Mouse (Mus musculus): Measurements from ENCODE around the gene Akap13.

The Akap13 gene

GRCm38 (mm10) chr7:75655180-75656074, 200.1 kb downstream of the Akap13 start:
- CTCF ChIA-PET, result interaction anchor here (0.5 to 0.9 kb wide), 3 partner anchors 27 to 61 kb away, joined by 3 read pairs; no protein-coding TSS in a partner anchor

GRCm38 (mm10) chr7:75656297-75656852, 201.0 kb downstream of the Akap13 start:
- CTCF ChIA-PET, result no interaction called here

- CTCF ChIA-PET, result interaction anchor here (1.2 kb wide), 1 partner anchor 9 kb away, joined by 4 read pairs; no protein-coding TSS in a partner anchor
Observed at GRCm38 (mm10) chr7:75656896-75657295, 201.6 kb downstream of the Akap13 start.

- CTCF ChIA-PET, result interaction anchor here (1.0 kb wide), 1 partner anchor 25 kb away, joined by 3 read pairs; no protein-coding TSS in a partner anchor
Observed at GRCm38 (mm10) chr7:75664455-75664854, 209.1 kb downstream of the Akap13 start.

- CTCF ChIA-PET, result interaction anchor here (1.3 kb wide), 1 partner anchor 9 kb away, joined by 4 read pairs; no protein-coding TSS in a partner anchor
Observed at GRCm38 (mm10) chr7:75666982-75667381, 211.6 kb downstream of the Akap13 start.

DNA sequence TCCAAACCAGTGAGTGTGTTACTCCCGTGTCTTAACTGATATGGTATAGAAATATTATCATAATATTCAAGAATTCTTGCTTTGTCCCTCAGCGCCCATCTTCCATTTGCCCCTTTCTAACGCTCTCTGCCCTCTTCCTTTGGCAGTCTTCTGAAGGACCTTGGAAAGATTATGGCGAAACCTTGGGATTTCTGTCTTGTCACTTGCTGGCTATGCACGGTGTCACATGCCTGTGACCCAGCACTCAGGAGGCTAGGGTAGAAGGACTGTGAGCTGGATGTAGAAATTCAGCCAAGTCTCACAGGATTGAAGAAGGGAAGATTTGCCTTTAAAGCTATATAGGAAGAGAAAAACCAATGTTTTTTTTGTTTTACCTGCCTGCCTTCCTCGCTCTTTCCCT, 212.2 kb downstream of the Akap13 start:
- CTCF ChIA-PET, result no interaction called here

DNA sequence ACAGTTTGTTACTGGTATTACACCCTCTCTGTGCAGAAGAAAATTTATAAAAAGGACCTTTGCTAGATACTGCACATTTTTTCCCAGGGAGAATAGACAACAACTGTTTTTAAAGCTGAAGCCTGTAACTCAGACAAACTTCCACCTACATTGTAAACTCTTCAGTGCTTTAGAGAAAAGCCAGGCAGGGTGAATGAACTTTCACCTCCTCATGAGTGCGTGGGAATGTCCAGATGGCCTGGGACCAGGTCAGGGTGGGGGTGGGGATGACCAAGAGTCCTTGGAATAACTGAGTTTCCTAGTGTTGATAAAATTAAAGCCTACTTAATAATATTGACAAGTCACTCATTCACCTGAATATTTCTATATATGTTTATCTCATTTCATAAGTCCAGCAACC, 213.1 kb downstream of the Akap13 start:
- CTCF ChIA-PET, result no interaction called here

GRCm38 (mm10) chr7:75669416-75669815, 214.1 kb downstream of the Akap13 start:
- CTCF ChIA-PET, result interaction anchor here (0.7 kb wide), 1 partner anchor 11 kb away, joined by 4 read pairs; no protein-coding TSS in a partner anchor

GRCm38 (mm10) chr7:75679631-75680030, 224.3 kb downstream of the Akap13 start:
- CTCF ChIA-PET, result no interaction called here

- CTCF ChIA-PET, result no interaction called here
Observed at GRCm38 (mm10) chr7:75682901-75683300, 227.6 kb downstream of the Akap13 start.

GRCm38 (mm10) chr7:75683410-75683809, 228.1 kb downstream of the Akap13 start:
- CTCF ChIA-PET, result no interaction called here

DNA sequence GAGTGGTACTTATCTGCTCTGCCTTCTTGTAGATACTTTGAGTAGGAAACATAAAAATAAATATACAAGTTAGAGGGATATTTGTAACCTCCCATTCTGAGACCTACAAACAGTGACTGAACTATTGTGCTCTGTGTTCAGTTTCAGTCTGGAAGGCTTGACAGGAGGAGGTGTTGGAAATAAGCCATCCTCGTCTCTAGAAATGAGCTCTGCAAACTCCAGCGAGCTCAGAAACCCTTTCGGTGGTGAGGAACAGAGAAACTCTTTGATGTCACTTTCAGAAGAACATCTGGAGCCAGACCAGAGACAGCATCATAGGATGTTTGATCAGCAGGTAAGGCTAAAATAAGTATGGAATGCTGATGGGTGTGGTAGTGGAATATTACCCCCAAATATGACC, 229.6 kb downstream of the Akap13 start:
- CTCF ChIA-PET, result no interaction called here

DNA sequence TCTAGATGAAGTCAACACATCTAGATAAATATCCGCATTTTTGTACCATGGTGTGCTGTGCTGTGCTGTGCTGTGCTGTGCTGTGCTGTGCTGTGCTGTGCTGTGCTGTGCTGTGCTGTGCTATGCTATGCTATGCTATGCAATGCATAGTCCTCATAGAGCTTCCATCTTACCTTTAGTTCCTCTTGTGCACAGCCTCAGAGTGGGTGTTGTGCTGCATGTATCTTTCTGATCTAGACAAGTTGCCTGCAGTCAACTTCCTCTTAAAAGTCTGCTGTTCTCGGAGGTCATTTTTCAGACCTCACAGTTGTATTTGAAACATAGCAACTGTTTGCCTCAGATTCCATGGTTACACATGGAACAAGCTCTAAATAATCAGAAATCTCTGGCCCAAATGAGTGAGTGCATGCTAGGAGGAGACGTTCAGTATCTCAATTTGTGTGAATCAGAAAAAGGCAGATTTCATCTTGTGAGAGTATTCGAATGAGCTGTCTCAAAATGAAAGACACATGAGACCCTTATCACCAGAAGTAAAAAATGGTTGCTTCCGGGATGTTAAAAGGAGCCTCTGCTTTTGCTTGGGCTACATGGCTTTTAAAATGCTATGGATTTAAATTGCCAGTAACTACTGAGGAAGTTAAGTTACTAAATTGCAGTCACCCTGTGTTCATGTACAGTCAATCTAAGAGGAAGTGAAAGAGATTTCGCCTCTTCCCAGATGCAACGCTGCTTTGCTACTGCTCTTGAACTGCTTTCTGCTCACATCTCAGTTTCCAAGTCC, 230.9 kb downstream of the Akap13 start:
- CTCF ChIA-PET, result interaction anchor here (0.5 to 0.6 kb wide), 2 partner anchors 18 to 88 kb away, joined by 3 to 7 read pairs; no protein-coding TSS in a partner anchor

DNA sequence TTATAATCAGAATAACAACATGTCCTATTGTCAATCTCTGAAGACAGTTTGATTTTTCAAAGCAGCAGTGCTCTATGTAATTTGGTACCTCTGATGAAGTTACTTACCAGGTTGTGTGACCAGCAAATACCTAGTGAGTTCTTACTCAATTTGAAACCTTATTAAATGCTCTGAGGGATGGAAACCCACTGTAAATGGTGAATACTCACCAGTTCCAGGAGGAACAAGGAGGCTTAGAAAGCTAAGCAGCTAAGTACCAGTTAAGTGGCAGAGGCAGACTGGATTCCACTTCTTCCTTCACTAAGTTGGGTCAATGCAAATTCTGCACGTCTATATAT, 231.5 kb downstream of the Akap13 start:
- CTCF ChIA-PET, result interaction anchor here (0.6 kb wide), 1 partner anchor 88 kb away, joined by 7 read pairs; no protein-coding TSS in a partner anchor

- CTCF ChIA-PET, result interaction anchor here (1.3 to 1.5 kb wide), 2 partner anchors 10 to 118 kb away, joined by 3 to 4 read pairs; no protein-coding TSS in a partner anchor
Observed at GRCm38 (mm10) chr7:75688144-75688543, 232.8 kb downstream of the Akap13 start.

- CTCF ChIA-PET, result no interaction called here
Observed at GRCm38 (mm10) chr7:75694777-75695176, 239.4 kb downstream of the Akap13 start.

- CTCF ChIA-PET, result interaction anchor here (1.1 kb wide), 1 partner anchor 77 kb away, joined by 3 read pairs; no protein-coding TSS in a partner anchor
Observed at GRCm38 (mm10) chr7:75699836-75700235, 244.5 kb downstream of the Akap13 start.

- CTCF ChIA-PET, result interaction anchor here (0.9 to 1.1 kb wide), 2 partner anchors 18 to 78 kb away, joined by 3 read pairs; no protein-coding TSS in a partner anchor
Observed at GRCm38 (mm10) chr7:75700771-75701345, 245.5 kb downstream of the Akap13 start.

DNA sequence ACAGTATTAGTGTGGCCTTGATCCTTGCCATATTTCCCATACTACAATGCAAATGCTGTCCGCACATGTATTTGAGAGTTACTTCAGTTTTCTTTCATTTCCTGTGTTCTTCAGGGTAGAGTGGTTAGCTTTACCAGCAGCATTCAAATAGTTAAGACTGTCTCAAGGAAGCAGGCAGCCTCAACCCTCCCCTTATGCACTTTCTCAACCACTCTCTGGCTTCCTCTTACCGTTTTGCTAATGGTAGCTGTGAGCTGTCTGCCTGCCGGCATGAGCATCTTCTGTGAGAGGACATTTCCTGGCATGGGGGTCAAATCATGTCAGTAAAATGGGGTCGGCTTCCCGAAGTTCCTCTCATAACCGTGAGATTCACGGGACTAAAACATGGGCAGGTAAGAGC, 246.4 kb downstream of the Akap13 start:
- CTCF ChIA-PET, result no interaction called here

DNA sequence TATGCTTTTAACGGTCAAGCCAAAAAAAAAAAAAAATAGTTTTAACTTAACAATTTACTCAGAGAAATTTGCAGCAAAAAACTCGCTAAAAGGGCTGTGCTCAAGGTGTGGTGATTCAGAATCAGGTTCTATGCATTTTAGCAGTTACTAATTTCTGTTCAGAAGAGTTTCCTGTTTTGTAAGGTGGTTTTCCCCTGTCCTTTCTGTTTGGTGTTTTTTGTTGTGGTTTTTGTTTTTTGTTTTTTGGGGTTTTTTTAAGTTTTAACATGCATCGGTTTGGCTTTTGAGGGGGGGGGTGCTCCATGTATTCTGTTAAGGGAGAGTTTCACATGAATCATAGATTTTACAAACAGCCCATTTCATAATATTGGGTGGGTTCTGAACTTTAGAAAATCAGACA, 247.0 kb downstream of the Akap13 start:
- CTCF ChIA-PET, result interaction anchor here (0.6 to 1.2 kb wide), 3 partner anchors 45 to 88 kb away, joined by 4 to 9 read pairs (median 5); no protein-coding TSS in a partner anchor

DNA sequence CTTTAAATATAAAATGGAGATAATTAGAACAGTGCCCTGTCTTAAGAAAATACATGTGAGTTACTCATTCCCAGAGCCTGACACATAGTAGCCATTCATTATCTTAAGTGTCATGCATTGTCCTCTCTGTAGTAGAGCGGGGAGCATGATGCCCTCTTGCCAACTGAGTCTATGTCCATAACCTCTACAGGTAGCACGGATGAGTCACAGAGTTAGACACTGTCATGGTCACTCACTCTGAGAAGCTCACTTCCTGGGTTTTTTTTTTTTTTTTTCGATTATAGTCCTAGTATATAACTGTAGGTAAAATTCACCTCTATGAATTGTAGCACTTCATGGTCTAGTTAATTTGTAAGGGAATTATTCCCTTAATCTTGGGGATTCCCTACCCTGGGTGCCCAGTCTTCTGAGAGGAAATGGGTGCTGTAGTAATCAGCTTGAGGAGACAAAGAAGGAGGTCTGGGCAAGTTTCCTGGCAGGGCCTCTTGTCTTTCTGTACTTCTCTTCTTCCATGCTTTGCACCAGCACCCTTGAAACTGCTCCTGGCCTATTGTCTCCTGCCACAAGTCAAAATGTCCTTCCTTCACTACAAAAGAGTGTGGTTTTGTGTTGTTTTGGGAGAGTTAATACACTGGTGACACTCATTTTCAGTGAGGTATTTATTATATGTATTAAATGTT, 247.8 kb downstream of the Akap13 start:
- CTCF ChIA-PET, result interaction anchor here (0.6 to 1.2 kb wide), 3 partner anchors 45 to 87 kb away, joined by 4 to 9 read pairs (median 5); no protein-coding TSS in a partner anchor

All from spleen, embryonic (tissue).